Mouse (Mus musculus) c-Kit-positive CD71-negative TER-119-negative erythroid progenitor cells, embryonic 14.5 days (primary cell): ENCODE results near the gene Anxa1.

Experiments used
- DNase-seq: peaks from one replicate; pipeline ENCODE4 v3.0.0-alpha.2; 2013; ENCODE audit warnings: low read depth

Gene Anxa1

DNA sequence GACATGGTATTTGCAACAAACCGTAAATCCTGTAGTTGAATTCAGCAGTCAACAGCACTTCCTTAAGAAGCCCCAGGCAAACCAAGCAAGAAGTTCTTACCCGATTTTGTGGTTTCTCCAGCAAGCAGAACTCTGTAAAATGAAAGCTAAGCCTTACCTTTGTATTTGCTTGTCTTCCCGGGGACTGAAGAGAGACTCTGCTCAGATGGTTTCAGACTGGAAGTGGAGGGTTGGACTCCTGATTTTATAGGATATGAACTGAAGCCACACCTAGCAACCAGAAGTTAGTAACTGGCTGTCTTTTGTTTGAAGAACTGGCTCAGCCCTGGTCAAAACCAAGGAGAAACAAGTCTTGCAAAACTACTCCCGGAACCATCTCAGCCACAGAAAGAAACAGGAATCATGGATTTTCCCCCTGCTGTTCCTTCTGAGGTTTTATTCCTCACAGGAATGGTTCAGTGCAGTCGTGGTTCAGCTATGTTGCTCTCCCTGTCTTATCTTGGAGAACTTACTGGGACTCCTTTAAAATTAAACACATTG, at the start of gene Anxa1:
TSS of gene Anxa1 (minus strand) at position 490 of the 540 bp plus-strand sequence.
- peak; percentile 40 for DNase-seq

DNA sequence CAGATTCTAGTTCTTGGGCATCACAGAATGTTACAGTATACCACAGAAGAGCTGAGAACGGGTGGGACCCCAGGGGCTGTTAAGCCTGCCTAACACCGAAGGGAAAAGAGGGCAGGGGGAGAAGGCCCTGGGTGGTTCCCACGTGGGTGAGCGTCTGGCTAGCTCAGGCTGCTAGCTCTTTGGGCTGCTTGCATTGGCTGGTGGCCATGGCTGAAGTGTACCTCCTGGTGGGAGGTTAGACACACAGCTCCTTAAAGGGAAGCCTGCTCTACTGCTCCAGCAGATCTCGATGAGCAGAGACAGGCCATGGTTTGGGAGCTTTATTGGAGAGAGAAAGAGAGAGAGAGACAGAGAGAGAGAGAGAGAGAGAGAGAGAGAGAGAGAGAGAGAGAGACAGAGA, 46.3 kb upstream of the Anxa1 start:
- no peak for DNase-seq

DNA sequence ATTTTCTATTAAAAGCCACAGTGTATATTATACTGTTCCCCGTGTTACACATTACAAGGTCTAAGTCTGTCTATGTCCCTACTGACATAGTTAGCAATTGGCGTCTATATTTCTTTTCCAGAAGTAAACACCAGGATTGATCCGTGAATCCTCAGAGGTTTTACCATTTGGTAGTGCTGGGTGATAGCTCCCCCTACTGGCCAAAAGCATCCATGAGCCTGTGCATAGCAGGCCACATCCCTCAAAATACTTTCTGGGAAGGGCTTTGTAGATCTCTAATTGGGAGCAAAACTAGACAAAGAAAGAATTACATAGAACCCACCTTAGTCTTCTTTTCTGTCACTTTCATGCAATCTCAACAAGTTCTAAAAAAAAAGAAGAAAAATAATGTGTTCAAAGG, 43.8 kb upstream of the Anxa1 start:
- DNase-seq: peak; percentile 46

DNA sequence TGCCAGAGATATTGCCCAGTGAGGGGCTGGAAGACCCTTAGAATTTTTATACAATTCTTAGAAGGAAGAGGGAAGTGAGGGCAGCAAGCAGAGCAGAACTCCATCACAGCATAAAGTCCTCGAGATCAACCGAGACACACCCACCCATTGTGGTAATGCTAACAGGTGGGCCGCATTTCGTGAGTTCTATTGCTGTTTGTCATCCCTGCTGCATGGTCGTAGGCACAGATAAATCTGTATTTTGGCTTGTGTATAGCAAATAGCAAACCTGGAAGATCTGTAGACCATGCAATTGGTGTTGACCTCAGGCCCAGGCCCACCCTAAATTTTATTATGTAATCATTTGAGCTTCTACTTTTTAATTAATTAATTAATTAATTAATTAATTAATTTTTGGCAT, 43.2 kb upstream of the Anxa1 start:
- DNase-seq: no peak

DNA sequence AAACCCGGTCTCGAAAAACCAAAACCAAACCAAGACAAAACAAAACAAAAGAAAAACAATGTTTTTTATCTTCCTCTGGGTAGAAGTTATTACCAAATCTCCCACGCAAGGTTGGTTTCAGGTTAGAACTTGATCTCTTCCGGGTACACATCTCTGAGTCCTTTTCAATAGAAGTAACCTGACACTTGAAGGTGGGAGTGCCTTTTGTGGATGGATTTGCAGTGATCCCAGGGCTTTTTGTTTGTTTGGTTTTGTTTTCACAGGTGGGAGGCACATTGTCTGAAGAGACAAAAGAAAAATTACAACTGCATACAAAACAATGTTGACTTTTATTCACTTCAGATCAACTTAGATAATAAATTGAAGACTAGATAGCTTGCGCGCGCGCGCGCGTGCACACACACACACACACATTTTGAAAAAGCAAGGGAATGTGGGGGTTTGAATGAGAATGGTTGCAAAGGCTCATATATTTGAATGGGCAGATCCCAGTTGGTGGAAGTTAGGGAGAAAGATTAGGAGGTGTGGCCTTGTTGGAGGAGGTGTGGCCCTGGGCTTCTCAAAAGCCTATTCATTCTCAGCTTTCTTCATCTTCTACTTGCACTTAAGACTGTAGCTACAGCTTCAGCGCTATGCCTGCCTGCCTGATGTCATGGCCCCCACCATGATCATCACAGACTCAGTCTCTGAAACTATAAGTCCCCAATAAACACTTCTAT, 35.9 kb upstream of the Anxa1 start:
- no peak for DNase-seq

DNA sequence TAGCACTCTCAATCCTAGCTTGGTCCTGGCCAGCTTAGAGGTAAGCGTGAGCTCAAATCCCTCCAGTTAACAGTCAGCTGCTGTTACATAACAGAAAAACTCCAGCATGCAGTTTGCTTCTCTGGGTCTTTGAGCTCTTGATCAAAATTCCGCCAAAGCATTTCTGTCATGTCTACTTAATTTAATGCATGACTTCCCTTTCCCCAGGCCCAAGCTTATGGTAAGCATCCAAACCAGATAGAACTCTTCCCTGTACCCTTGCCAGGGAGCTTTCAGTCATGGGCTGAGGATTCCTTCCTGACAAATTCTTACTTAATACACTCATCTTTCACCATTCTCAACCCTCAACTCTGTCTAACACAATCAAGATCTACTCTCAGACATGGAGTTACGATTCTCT, 20.5 kb upstream of the Anxa1 start:
- DNase-seq: no peak

DNA sequence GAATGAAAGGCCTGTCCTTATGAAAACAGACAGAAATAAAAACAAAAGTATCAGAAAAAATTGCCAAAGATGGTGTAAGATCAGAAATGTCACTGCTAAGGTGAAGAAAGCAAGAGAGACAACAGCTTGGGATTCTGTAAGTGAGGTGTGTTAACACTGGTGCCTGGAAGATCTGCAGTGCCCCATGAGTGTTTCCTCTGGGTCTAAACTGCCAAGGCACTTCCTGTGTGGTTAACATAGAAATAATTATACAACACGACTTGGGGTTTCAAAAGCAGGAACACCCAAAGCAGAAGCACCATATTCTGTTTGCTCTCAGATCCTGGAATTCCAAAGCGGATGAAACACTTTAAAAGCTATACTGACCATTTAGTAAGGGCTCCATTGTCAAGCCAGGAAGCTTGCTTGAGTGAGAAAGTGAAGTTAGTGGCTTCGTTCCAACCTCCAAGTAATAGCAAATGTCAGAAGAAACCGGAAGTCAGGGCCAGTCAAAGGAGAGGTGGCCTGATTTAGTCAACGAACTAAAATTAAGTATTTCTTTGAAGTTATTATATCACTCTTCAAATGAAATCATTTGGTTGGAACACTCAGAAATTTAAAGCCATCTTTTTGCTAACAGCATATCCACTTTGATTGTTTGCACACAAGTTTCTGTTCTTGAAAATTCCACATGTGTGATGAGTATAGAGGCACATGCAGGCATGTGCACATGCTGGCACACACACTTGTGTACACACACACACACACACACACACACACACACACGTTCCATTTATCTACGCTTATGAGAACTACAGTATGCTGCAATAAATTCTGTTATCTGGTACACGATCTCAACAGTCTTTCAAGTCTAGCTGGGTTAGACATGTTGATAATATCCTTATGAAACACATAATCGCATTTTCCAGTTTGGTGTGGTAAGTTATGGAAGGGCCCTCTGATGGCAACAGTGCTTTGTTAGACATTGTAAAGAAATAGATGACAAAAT, 19.1 kb upstream of the Anxa1 start:
- peak; percentile 30 for DNase-seq

DNA sequence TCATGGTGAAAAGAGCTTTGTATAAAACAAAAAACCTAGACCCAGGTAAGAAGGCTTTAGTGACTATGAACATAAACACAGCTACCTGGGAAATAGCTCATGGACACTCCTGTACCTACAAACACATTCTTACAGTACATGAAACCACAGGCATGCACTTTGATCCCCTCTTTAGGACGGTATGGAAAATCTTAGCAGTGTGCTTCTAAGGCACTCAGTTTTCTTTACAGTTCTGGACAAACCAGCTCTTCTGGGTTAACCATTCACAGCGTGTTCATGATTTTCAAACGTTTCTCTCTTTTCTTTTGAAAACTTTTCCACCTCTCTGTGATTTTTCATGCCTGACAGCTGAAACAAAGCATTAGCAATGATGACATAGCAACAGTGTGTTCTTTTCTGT, 15.7 kb upstream of the Anxa1 start:
- no peak for DNase-seq

DNA sequence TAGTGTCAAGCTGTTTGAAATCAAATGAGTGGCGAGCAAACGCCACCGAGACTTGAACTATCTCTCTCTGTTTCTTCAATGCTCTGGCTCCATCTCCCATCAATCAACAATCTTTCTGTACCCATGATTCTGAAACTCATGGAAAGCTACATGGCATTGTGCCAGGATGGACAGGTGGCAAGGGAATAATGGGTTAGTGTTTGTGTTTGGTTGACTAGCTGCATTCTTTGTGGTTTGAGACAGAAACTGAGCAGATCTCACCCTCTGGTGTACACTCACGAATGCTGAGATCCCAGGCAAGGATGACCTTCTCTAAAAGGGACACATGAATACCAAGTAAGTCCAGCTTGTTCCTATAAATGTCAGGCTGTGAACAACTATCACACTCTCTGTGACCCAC, 14.3 kb upstream of the Anxa1 start:
- no peak for DNase-seq

DNA sequence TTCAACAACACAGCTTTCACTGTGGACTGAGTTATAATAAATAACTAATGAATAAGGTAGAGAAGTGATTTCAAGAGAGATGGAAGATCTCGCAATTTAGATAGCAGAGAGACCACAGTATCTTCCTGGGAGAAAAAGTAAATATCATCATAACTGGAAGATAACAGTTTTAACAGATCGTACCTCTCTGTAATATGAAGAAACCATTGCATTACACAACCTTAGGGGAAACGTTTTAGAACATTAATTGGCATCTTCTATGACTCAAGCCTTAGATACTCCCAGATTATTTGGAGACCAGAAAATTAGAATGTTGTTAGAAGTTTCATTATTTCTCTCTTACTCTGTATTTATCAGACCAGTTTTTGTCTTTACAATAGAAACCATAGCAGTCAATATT, 13.0 kb upstream of the Anxa1 start:
- no peak for DNase-seq

DNA sequence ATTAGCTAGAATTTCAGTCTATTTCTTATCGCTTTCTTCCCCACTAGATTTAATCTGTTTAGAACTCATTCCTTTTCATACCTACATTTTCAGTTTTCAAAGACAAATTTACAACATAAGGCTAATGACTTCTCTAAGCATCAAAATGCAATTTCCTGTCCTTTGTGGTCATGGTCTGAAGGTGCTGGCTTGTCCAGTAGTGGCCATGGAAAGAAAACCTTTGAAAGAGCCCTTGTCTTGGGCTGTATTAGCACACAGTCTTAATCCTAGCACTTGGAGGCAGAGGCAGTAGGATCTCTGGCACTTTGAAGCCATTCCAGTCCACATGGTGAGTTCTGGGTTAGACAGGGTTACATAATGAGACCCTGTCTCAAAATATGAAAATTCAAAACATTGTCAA, 12.5 kb upstream of the Anxa1 start:
- no peak for DNase-seq

DNA sequence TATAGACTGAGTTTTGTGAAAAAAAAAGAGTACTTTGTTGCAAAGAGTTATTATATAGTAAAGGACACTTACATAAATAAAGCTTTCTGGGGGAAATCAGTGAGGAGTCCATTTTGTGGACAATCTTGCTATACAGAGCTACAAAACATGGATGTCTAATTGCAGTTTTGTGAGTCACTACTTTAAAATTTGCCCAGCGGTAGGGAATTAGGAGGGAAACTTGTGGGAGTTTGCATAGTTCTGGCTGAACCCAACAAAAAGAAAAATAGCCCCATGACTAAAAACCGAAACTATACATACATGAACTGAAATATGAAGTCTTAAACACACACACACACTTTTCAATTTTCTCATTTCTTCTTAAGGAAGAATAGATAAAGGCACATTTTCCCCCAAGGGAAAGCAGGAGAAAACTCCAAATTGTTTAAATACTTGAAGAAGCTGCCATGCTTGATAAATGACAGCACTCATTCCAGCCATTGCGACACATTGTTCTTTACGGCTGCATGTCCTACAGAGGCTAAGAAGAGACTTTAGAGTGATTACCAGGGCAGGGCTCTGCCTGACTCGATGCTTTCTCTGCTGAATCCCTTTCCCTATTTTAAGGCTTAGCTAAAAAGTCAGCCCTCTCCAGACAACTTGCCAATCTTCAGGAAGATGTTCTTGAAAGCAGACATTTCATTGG, 11.9 kb upstream of the Anxa1 start:
- DNase-seq: no peak

DNA sequence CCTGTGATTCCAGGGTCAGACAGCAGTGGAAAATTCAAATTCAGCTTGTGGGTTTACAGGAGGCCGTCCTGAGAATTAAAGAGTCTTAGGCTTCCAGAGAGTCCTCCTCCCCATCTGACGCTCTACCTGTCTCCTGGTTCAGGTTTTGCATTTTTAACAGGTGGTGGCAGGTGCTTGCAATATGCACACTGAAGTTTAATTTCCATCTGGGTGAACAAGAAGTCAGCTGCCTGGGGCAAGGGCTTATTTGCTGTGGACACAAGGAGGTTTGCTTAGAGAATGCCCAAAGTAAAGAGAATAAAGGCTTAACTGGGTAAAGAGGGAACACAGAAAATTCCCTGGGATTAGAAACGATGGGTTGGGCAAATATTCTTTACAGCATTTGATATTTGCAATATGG, 11.2 kb upstream of the Anxa1 start:
- no peak for DNase-seq

DNA sequence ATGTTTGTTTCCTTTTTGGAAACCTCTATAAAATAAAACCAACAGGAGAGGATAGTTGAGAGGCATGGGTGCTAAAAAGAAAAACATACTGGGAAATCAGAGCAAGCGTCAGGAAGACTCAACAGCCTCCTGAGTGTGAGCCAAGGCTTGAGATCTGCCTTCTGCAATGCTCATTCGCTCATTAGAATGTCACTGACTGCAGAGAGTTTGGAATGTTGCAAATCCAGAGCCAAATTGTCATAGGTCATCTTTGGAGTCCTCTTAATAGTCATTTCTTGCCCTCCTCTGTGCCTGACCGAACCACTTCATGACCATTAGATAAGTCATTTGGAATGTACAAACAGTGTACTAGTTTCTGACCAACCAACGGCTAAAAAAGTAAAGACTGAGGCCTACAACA, 8.4 kb upstream of the Anxa1 start:
- no peak for DNase-seq

DNA sequence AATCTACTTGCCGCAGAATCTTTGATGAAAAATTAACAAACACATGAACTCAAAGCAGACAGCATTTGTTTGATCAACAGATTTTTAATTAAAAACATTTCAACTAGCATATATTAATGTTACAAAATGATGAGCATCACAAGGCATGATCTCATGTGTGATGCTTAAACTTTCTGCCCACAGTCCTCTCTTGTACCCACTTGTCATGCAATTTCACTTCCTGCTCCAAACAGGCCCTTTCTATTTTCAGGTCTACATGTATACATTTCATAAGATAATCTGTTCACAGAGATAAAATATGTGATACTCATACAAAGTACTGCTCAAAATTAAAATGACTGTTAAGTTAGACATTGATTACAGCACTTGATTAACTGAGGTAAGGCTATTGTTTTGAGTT, 6.3 kb upstream of the Anxa1 start:
- no peak for DNase-seq

DNA sequence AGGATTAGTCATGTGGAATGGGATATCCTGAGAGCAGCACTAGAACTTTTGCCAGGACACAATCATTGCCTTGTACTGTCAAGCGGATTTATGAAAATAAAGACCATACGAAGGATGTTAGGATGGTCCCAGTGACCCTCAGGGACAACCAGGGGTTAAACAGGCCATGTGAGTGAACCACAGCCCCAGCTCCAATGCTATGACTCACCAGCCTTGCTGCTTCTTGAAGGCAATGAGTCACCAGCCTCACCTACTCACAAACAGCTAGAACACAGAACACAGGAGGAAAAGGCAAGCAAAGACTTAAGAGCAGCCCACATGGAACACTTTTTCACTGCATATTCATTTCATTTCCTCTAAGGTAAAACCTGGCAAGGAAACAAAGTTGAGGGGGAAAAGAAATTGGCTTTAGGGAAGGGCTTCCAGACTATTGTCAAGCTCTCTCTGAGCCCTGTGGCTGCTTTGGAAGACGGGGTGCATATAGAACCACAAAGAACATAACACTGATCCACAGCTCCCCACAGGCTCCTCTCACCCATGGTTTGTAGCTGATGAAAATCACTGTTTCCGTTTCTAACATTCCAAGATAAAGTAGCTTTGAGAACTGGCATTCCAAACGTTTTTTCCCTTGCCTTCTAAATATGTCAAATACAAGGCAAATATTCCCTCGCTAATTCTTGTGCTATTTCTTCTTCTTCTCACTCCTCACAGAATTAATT, 3.0 kb upstream of the Anxa1 start:
- peak; percentile 41 for DNase-seq

DNA sequence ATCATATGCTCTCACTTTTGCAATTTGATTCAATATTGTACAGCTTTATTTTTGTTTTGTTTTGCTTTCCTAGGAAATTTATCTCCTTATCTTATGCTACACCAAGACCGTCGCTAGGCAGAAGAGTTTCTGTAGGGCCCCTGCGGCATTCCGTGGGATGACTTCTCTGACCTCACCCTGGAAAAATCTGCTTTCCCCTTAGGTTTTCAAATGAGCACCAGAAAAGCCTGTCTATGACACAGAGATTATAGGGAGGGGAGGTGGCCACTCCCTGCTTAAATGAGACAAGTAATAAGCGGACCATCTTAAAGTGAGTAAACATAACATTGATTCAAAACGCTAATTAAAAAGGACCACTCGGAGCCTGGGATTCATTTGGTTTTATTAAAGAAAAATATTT, 1.0 kb downstream of the Anxa1 start:
- DNase-seq: no peak

DNA sequence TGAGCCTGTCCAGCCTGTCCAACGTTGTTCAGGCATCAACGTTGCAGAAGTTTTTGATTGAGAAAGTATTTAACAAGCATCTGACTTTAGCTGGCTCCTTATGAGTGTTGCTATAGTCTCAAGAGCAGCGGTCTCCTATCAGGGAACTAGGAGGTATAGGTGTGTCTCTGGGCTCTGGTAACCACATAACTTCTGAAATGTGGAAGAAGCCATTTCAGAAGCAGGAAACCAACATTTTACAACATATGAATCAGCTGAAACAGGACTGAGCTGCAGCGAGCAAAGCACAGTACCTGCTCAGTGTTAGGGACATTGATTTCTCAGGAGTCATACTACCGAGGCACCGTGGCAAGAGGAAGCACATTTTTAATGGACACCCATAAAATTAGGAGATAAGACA, 1.5 kb downstream of the Anxa1 start:
- no peak for DNase-seq

DNA sequence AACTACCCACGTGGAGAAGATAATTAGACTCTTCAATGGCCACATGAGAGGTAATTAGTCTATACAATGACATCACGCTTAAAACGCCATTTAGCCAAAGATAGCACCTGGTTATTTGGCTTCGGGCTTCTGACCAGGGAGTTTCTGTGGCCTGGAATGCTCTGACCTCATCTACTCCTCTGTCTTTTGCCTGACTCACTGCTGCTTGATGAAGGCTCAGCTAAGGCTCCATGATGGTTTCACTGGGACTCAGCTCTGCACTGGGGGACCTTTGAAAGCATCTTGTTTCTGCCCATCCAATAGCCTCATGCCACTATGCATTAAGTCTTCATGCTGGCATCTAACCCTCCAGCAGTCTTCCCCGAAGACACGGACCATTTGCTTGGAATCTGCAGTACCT, 2.5 kb downstream of the Anxa1 start:
- no peak for DNase-seq

DNA sequence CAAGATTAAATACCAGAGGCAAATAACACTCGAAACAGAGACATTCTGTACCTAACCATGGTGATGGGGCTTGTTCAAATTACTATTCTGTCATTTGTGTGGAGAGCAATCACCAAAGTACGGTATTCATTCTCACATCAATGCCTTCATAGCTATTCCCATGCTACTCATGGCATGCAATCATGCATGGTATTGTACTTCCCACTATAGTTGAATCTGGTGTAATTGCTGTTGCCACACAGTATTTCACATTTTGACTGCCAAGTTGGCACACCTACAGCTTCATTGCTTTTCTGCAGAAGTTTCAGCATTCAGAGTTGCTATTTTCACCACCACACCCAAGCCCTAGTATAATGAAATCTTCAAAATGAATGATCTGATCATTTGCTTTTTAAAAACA, 4.4 kb downstream of the Anxa1 start:
- no peak for DNase-seq

DNA sequence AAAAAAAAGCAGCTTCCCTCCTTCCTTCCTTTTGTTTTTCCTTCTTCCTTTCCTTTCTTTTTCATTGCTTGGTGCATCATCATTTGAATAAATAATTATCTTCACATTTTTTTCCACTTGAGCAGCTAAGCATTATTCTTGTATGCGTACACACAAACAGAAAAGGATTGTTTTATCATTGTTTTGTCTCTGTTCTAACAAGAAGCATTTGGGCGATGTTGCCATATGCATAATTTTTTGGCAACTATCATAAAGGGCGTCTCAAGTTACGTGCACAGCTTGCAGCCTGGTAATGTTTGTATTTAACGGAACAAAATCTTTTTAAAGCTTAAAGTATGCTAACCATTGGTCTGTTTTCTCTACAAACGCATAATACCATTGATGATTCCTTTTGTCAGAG, 5.1 kb downstream of the Anxa1 start:
- no peak for DNase-seq

DNA sequence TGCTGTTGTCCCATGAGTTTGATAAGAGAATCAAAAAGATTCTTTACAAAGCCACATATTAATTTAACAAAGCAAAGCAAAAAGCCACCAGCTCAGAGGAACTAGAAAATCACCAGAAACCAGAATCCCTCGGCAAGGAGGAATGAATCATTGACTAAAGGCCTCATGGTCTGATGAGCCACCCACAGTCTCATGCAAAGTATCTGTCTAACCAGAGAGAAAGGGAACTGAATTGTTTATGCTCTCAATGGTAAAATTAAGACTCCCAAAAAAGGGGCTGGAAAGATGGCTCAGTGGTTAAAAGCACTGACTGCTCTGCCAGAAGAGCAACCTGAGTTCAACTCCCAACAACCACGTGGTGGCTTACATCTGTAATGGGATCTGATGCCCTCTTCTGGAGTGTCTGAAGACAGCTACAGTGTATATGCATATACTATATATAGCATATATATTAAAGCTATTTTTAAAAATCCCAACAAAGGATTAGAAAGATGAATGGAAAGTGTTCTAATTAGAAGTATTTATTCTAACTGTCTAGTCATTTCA, 9.5 kb downstream of the Anxa1 start:
- DNase-seq: no peak
